In the genomic region with DNA sequence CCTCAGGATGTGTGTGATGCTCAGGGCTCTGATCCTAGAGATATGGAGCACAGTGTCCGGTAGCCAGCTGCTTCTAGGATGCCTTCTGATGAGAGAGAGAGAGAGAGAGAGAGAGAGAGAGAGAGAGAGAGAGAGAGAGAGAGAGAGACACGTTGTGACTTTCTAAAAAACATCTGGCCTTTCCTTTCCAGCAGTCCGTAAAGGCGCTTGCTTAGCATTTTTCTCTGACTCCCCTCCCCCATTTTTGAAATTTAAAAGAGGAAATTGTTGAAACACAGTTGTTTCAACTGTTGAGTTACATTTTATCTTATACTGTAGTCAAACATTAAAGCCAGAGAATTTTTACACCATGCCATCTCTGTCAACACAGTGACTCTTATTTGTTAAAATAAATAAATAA, we compare ENCODE assay signal across 21 mouse cellular contexts.
DNase-seq lines count a peak whose midpoint lies in the region; ATAC-seq lines count a peak whose summit lies in the region.
"Had no signal": no experiment of that assay in that cellular context is flagged by ENCODE, and none has a peak within 500 bp of the region (broad histone marks: within the 10 kb centered on the region; RNA-seq: fewer than 3 reads in every experiment).

No protein-coding gene starts in this region.

- no peak overlapping the region for H3K27ac ChIP-seq in embryonic facial prominence, embryonic 11.5 days (replicated peaks; ENCODE audit: low read depth, low read length)
- H3K27ac ChIP-seq in embryonic facial prominence, embryonic 10.5 days (replicated peaks), result no peak overlapping the region
- H3K27ac ChIP-seq in midbrain, embryonic 12.5 days (replicated peaks), result no peak overlapping the region
- no peak overlapping the region for H3K27ac ChIP-seq in midbrain, embryonic 13.5 days
- H3K27ac ChIP-seq: forebrain, embryonic 13.5 days; hindbrain, embryonic 12.5 days; hindbrain, embryonic 15.5 days had no signal

- DNase-seq in embryonic facial prominence, embryonic 11.5 days (ENCODE audit: low spot score), result peak; percentile 41
- no peak for DNase-seq in embryonic facial prominence, embryonic 10.5 days (ENCODE audit: low spot score)
- DNase-seq in spleen, postnatal 36 days (ENCODE audit: low spot score in 2 of 2), result no peak
- DNase-seq: adrenal gland, adult 8-10 months; adrenal gland, postnatal 25 days; cerebellum, adult 11-12 months; cerebellum, adult 8-10 months; cerebellum, postnatal 14 days; gastrocnemius, postnatal 10 days; gastrocnemius, postnatal 36 days; heart, adult 11 months had no signal

- no peak overlapping the region for H3K4me2 ChIP-seq in embryonic facial prominence, embryonic 11.5 days (ENCODE audit: low read depth, low read length)
- H3K4me2 ChIP-seq in midbrain, embryonic 12.5 days (replicated peaks), result no peak overlapping the region
- no peak overlapping the region for H3K4me2 ChIP-seq in midbrain, embryonic 13.5 days (replicated peaks)
- H3K4me2 ChIP-seq: forebrain, embryonic 13.5 days; heart, embryonic 11.5 days; hindbrain, embryonic 12.5 days; hindbrain, embryonic 15.5 days had no signal

- H3K4me3 ChIP-seq in embryonic facial prominence, embryonic 11.5 days (ENCODE audit: low read depth, low read length), result no peak overlapping the region
- no peak overlapping the region for H3K4me3 ChIP-seq in embryonic facial prominence, embryonic 10.5 days
- H3K4me3 ChIP-seq in midbrain, embryonic 12.5 days, result no peak overlapping the region
- no peak overlapping the region for H3K4me3 ChIP-seq in midbrain, embryonic 13.5 days (replicated peaks)
- H3K4me3 ChIP-seq: forebrain, embryonic 10.5 days; forebrain, embryonic 13.5 days; hindbrain, embryonic 12.5 days; hindbrain, embryonic 15.5 days had no signal

- H3K9ac ChIP-seq in embryonic facial prominence, embryonic 11.5 days (replicated peaks; ENCODE audit: low read length), result no peak overlapping the region
- H3K9ac ChIP-seq in midbrain, embryonic 12.5 days (replicated peaks), result no peak overlapping the region
- H3K9ac ChIP-seq in midbrain, embryonic 13.5 days (replicated peaks), result no peak overlapping the region
- H3K9ac ChIP-seq: forebrain, embryonic 13.5 days; hindbrain, embryonic 12.5 days; hindbrain, embryonic 15.5 days had no signal

- no peaks in the 10 kb centered on the region for H3K27me3 ChIP-seq in embryonic facial prominence, embryonic 11.5 days (ENCODE audit: control insufficient read depth, insufficient read depth, low read length)
- H3K27me3 ChIP-seq in embryonic facial prominence, embryonic 10.5 days (replicated peaks; ENCODE audit: low read depth, poor library complexity, severe bottlenecking), result peaks cover 45% of the 10 kb centered on the region
- H3K27me3 ChIP-seq in midbrain, embryonic 12.5 days, result peaks cover 51% of the 10 kb centered on the region
- peaks cover 40% of the 10 kb centered on the region for H3K27me3 ChIP-seq in midbrain, embryonic 13.5 days
- H3K27me3 ChIP-seq: hindbrain, embryonic 12.5 days; hindbrain, embryonic 15.5 days had no signal

- H3K36me3 ChIP-seq in embryonic facial prominence, embryonic 11.5 days (replicated peaks; ENCODE audit: control insufficient read depth, insufficient read depth, low read depth, low read length), result no peaks in the 10 kb centered on the region; the same call in 1 of the 2 replicates
- H3K36me3 ChIP-seq in embryonic facial prominence, embryonic 10.5 days (replicated peaks), result no peaks in the 10 kb centered on the region
- no peaks in the 10 kb centered on the region for H3K36me3 ChIP-seq in midbrain, embryonic 12.5 days
- no peaks in the 10 kb centered on the region for H3K36me3 ChIP-seq in midbrain, embryonic 13.5 days
- H3K36me3 ChIP-seq: forebrain, embryonic 10.5 days; G1E; hindbrain, embryonic 12.5 days; hindbrain, embryonic 15.5 days had no signal

- no peaks in the 10 kb centered on the region for H3K9me3 ChIP-seq in embryonic facial prominence, embryonic 11.5 days (replicated peaks; ENCODE audit: control insufficient read depth, low read length)
- no peaks in the 10 kb centered on the region for H3K9me3 ChIP-seq in embryonic facial prominence, embryonic 10.5 days
- no peaks in the 10 kb centered on the region for H3K9me3 ChIP-seq in midbrain, embryonic 12.5 days
- H3K9me3 ChIP-seq in midbrain, embryonic 13.5 days, result no peaks in the 10 kb centered on the region
- H3K9me3 ChIP-seq: forebrain, embryonic 10.5 days; forebrain, embryonic 13.5 days; G1E; hindbrain, embryonic 12.5 days; hindbrain, embryonic 15.5 days had no signal

- 27% methylated on average over 4 of the region's 4 CpGs for WGBS in embryonic facial prominence, embryonic 11.5 days
- WGBS in embryonic facial prominence, embryonic 10.5 days, result 28% methylated on average over 4 of the region's 4 CpGs
- 16% methylated on average over 4 of the region's 4 CpGs for WGBS in midbrain, embryonic 12.5 days
- 28% methylated on average over 4 of the region's 4 CpGs for WGBS in midbrain, embryonic 13.5 days

- no peak for ATAC-seq in embryonic facial prominence, embryonic 11.5 days (replicated peaks; ENCODE audit: insufficient number of reproducible peaks, low FRiP score, low TSS enrichment, low read depth)
- 0 out of 2 replicates have a peak, but pooled peaks have one; percentile 20 for ATAC-seq in midbrain, embryonic 12.5 days (ENCODE audit: low FRiP score, low read depth)
- no peak for ATAC-seq in midbrain, embryonic 13.5 days
- ATAC-seq in megakaryocyte progenitor cell, adult 5-6 weeks (replicated peaks; ENCODE audit: poor library complexity), result peak; percentile 42; the same call in 1 of the 2 replicates
- ATAC-seq: forebrain, embryonic 13.5 days; forebrain, embryonic 16.5 days had no signal

- no peaks in the 10 kb centered on the region for H3K4me1 ChIP-seq in embryonic facial prominence, embryonic 11.5 days (ENCODE audit: control insufficient read depth, insufficient read depth, low read length)
- H3K4me1 ChIP-seq in embryonic facial prominence, embryonic 10.5 days, result peaks cover 22% of the 10 kb centered on the region
- peaks cover 19% of the 10 kb centered on the region for H3K4me1 ChIP-seq in midbrain, embryonic 12.5 days
- H3K4me1 ChIP-seq in midbrain, embryonic 13.5 days (replicated peaks), result peaks cover 16% of the 10 kb centered on the region; the same call in 1 of the 2 replicates

Comparison
In these comparisons a context has a peak if more than half of its experiments do, and no peak if none do; other contexts are left out.
1. ATAC-seq: peak in midbrain, embryonic 12.5 days (single experiment) and megakaryocyte progenitor cell, adult 5-6 weeks (single experiment); none in embryonic facial prominence, embryonic 11.5 days (single experiment) and midbrain, embryonic 13.5 days (single experiment).